Mouse (Mus musculus) hindbrain, embryonic 11.5 days (tissue): ENCODE results near the gene Csrp1. TPM values are rescaled to one million over a fixed set of nuclear protein-coding genes. Genes with fewer than 3 reads are reported as not detected.

Experiments
- ATAC-seq: fragments of 200-750 bp; cut with Nextera tagmentation; 2 replicates; pipeline ENCODE4 v1.8.0; 2017; ENCODE audit warnings: mild to moderate bottlenecking, moderate TSS enrichment, moderate library complexity; ENCODE audit not compliant: low FRiP score
- DNase-seq: peaks from one replicate; pipeline ENCODE4 v3.0.0-alpha.2; 2015; ENCODE audit warnings: low spot score
- H3K27ac ChIP-seq: fragments of 300-500 bp; sonication (generic); 2 replicates; pipeline ENCODE4 v1.5.1; 2014; ENCODE audit warnings: mild to moderate bottlenecking, low read depth, low read length
- H3K27me3 ChIP-seq: fragments of 300-500 bp; sonication (generic); 2 replicates; pipeline ENCODE4 v1.6.1; 2014; ENCODE audit warnings: mild to moderate bottlenecking, low read length, moderate library complexity, mixed read lengths; ENCODE audit not compliant: control insufficient read depth, insufficient read depth
- H3K36me3 ChIP-seq: fragments of 300-500 bp; sonication (generic); 2 replicates; pipeline ENCODE4 v1.6.1; 2014; ENCODE audit warnings: mild to moderate bottlenecking, low read length, moderate library complexity, mixed read lengths; ENCODE audit not compliant: control insufficient read depth, insufficient read depth
- H3K4me1 ChIP-seq: fragments of 300-500 bp; sonication (generic); replicated peaks from 2 replicates; pipeline ENCODE4 v1.6.1; 2014; ENCODE audit warnings: low read length, mixed read lengths; ENCODE audit not compliant: control insufficient read depth, insufficient read depth
- H3K4me2 ChIP-seq: fragments of 300-500 bp; sonication (generic); replicated peaks from 2 replicates; pipeline ENCODE4 v1.6.1; 2014; ENCODE audit warnings: mild to moderate bottlenecking, low read depth, low read length
- H3K4me3 ChIP-seq: fragments of 300-500 bp; sonication (generic); 2 replicates; pipeline ENCODE4 v1.5.1; 2014; ENCODE audit warnings: low read depth, low read length
- H3K9ac ChIP-seq: fragments of 300-500 bp; sonication (generic); 2 replicates; pipeline ENCODE4 v1.6.1; 2014; ENCODE audit warnings: low read depth, low read length
- H3K9me3 ChIP-seq: fragments of 300-500 bp; sonication (generic); 2 replicates; pipeline ENCODE4 v1.6.1; 2016; ENCODE audit warnings: low read length; ENCODE audit not compliant: control insufficient read depth
- WGBS: fragments of 180-500 bp; shearing (Covaris S2); extraction: QIAGEN DNeasy Blood & Tissue Kit; methylation state at CpG from one replicate; pipeline ENCODE4 v1.1.7; 2014; 5-methylcytosine and 5-hydroxymethylcytosine counted together
- polyA plus RNA-seq: library from polyadenylated mRNA; unstranded; fragments of >200 nt; fragmentation: Nextera tagmentation; extraction: Ambion mirVana; gene quantifications from 2 replicates; pipeline ENCODE4 v1.2.1, GENCODE M21; 2014

Csrp1 gene
- polyA plus RNA-seq, 1 experiment from 2014 or later = 42.8 TPM

DNA sequence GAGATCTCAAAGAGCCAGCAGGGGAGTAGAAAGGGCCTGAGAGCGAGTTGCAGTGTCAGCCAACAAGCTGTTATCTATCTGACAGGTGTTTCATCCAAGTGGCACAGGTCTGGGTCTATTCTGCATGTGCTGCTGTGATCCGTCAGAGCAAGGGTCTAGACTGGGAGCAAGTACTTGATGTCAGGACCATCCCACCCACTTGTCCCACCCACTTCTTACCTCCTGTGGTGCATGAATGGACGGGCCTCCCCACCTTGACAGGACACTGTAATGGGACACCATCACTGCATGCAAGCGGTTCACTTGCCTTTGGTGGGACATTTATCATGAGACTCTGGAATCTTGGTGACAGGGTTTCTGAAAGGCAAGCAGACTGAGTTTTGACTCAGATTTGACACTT, 10.0 kb downstream of the Csrp1 start:
- 21% methylated on average over 4 of the region's 4 CpGs for WGBS
- no peak overlapping the region; the same call in 1 of the 2 replicates for H3K9ac ChIP-seq
- peaks cover 4% of the 10 kb centered on the region; the same call in 1 of the 2 replicates for H3K4me1 ChIP-seq
- peak overlapping the region; percentile 40; the same call in 1 of the 2 replicates for H3K4me3 ChIP-seq
- H3K27me3 ChIP-seq = no peaks in the 10 kb centered on the region
- H3K4me2 ChIP-seq = peak overlapping the region; percentile 79; the same call in 1 of the 2 replicates
- H3K9me3 ChIP-seq = no peaks in the 10 kb centered on the region
- no peaks in the 10 kb centered on the region for H3K36me3 ChIP-seq
- no peak overlapping the region for H3K27ac ChIP-seq
- no peak for DNase-seq
- 0 out of 2 replicates have a peak, but pooled peaks have one; percentile 10 for ATAC-seq

DNA sequence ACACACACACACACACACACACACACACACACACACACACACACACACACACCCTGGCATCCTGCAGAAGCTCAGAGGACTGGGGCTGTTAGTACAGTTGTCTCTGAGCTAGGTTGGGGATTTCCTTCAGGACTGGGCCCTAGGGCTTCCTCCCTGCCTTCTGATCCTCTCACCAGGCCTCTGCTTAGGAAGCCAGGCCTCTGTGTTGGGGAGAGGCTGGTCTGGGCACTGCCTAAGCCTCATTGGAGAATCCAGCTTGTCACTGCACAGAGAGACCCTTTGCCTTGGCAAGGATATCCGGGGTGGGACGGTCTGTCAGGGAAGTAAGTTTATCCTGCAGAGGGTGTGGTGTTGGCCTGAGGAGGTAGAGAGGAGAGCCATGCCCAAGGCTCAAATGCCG, 10.4 kb downstream of the Csrp1 start:
- H3K27ac ChIP-seq = no peak overlapping the region
- H3K9me3 ChIP-seq = no peaks in the 10 kb centered on the region
- H3K9ac ChIP-seq = no peak overlapping the region
- no peaks in the 10 kb centered on the region for H3K36me3 ChIP-seq
- peak overlapping the region; percentile 15; the same call in 1 of the 2 replicates for H3K4me2 ChIP-seq
- no peaks in the 10 kb centered on the region for H3K27me3 ChIP-seq
- ATAC-seq (no peak), DNase-seq (no peak)
- peaks cover 4% of the 10 kb centered on the region; the same call in 1 of the 2 replicates for H3K4me1 ChIP-seq
- 43% methylated on average over 3 of the region's 3 CpGs for WGBS
- no peak overlapping the region for H3K4me3 ChIP-seq

DNA sequence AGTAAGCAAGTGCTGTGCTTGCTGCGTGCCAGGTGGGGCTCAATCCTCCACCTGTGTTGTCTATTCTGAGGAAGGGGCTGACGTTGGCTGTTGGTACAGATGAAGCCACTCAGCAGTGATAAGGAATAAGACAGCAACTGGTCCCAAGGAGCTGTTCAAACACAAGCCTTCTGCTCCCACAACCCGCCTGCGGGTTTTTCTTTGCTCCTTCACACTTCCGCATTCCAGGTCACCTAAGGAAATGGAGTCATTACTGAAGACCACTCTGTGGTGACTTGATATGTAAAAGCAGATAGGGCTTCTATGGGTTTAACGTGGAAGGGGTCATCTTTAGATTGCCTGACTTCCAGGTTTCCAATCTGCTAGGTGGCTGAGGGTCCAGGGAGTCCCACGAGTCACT, 11.5 kb downstream of the Csrp1 start:
- no peaks in the 10 kb centered on the region for H3K27me3 ChIP-seq
- no peak overlapping the region for H3K27ac ChIP-seq
- ATAC-seq (no peak), DNase-seq (no peak)
- no peaks in the 10 kb centered on the region for H3K36me3 ChIP-seq
- no peak overlapping the region for H3K9ac ChIP-seq
- H3K4me3 ChIP-seq = no peak overlapping the region
- peaks cover 4% of the 10 kb centered on the region; the same call in 1 of the 2 replicates for H3K4me1 ChIP-seq
- WGBS = 65% methylated on average over 7 of the region's 7 CpGs
- H3K4me2 ChIP-seq = no peak overlapping the region
- no peaks in the 10 kb centered on the region for H3K9me3 ChIP-seq

DNA sequence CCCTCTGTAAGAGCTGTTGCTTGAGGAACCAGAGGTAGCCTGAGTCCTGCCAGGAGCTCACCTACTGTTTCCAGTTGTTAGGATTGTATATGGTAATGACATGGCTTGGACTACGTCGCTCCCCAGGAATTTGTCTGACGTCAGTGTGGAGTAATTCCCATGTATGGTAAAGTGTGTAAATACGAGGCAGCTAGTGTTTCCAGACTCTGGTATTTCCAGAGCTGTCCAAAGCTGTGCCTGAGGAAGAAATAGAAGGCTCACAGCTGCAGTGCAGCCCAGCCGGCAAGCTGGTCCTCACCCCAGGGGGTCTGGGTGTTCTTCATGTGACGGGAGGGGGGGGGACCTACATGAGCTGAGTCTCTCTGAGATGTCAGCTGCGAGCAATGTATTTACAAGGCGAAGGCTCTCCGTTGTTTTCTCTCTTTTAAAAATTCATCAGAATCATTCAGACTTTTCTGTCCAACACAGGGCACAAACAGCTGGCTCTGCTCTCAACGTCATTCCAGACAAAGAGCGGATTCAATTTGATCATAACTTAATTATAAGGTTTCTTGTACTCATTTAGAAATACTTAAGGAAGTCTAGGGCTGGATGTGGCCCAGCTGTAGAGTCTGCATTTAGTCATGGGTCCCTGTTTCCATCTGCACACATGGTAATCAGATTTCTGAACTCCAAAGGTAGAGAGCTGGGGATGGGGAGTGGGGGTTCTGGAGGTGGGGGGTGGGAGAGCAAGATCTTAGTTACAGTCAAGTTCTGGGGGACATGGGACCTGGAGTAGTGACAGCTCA, 12.2 kb downstream of the Csrp1 start:
- H3K9ac ChIP-seq = no peak overlapping the region
- DNase-seq = no peak
- peaks cover 4% of the 10 kb centered on the region; the same call in 1 of the 2 replicates for H3K4me1 ChIP-seq
- H3K4me3 ChIP-seq = no peak overlapping the region
- 44% methylated on average over 11 of the region's 11 CpGs for WGBS
- no peak for ATAC-seq
- no peak overlapping the region for H3K27ac ChIP-seq
- no peaks in the 10 kb centered on the region for H3K36me3 ChIP-seq
- no peaks in the 10 kb centered on the region for H3K9me3 ChIP-seq
- H3K27me3 ChIP-seq = no peaks in the 10 kb centered on the region
- H3K4me2 ChIP-seq = no peak overlapping the region

- no peak overlapping the region for H3K4me3 ChIP-seq
- 34% methylated on average over 5 of the region's 7 CpGs for WGBS
- DNase-seq (no peak), ATAC-seq (peak; percentile 26; the same call in 1 of the 2 replicates)
- no peaks in the 10 kb centered on the region for H3K36me3 ChIP-seq
- H3K4me1 ChIP-seq = peaks cover 6% of the 10 kb centered on the region
- H3K27me3 ChIP-seq = no peaks in the 10 kb centered on the region
- H3K4me2 ChIP-seq = no peak overlapping the region
- H3K9ac ChIP-seq = no peak overlapping the region
- no peaks in the 10 kb centered on the region for H3K9me3 ChIP-seq
- H3K27ac ChIP-seq = no peak overlapping the region
Observed at GRCm38 (mm10) chr1:135734225-135734937, 14.5 kb downstream of the Csrp1 start.

DNA sequence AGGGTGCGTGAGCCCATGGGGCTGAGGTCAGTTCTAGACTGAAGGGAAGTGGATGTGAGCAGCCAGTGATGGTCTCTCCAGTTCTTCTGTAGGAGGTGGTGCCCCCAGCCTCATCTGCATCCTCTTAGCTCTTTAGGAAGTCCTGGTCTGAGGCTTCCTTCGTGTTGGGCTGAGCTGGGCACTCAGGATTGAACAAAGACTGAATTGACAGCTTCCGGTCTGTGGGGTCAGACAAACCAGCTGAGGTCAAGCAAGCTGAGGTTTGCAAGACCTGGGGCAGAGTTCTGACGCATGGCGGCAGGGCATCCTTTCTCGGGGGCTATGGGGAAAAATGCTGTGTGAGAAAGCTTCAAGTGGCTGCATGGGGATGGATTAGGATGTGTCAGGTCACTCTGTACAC, 15.6 kb downstream of the Csrp1 start:
- Histone ChIP-seq H3K4me3 (no peak overlapping the region), H3K36me3 (no peaks in the 10 kb centered on the region), H3K4me2 (no peak overlapping the region), H3K4me1 (peaks cover 5% of the 10 kb centered on the region), H3K27ac (no peak overlapping the region), H3K27me3 (no peaks in the 10 kb centered on the region), H3K9me3 (no peaks in the 10 kb centered on the region), H3K9ac (no peak overlapping the region)
- DNase-seq = no peak
- 19% methylated on average over 6 of the region's 6 CpGs for WGBS
- no peak for ATAC-seq

DNA sequence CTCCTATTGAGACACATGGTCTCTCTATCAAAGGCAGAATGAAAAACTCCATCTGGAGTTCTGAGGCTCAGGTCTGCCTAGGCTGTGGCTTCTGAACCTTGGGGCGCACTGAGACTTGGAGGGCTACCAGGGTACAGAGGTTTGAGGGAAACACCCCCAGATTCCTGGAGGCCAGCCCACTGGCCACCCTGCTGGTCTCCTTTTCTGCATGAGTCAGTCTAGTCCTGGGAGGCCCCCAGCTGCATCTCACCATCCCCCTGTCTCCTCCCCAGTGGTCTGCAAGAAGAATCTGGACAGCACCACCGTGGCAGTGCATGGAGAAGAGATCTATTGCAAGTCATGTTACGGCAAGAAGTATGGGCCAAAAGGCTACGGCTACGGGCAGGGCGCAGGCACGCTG, 25.1 kb downstream of the Csrp1 start:
- Histone ChIP-seq H3K4me1 (peaks cover 4% of the 10 kb centered on the region; the same call in 1 of the 2 replicates), H3K9ac (no peak overlapping the region), H3K27me3 (no peaks in the 10 kb centered on the region), H3K36me3 (no peaks in the 10 kb centered on the region), H3K27ac (no peak overlapping the region), H3K4me2 (no peak overlapping the region), H3K4me3 (no peak overlapping the region), H3K9me3 (no peaks in the 10 kb centered on the region)
- WGBS = 88% methylated on average over 7 of the region's 7 CpGs
- ATAC-seq = no peak
- no peak for DNase-seq

GRCm38 (mm10) chr1:135746248-135746647, 26.4 kb downstream of the Csrp1 start:
- Histone ChIP-seq H3K36me3 (no peaks in the 10 kb centered on the region), H3K27me3 (no peaks in the 10 kb centered on the region), H3K9me3 (no peaks in the 10 kb centered on the region), H3K4me3 (no peak overlapping the region), H3K9ac (no peak overlapping the region), H3K4me1 (0 out of 2 replicates have a peak, but pooled peaks cover under 1% of the 10 kb centered on the region), H3K27ac (no peak overlapping the region), H3K4me2 (no peak overlapping the region)
- ATAC-seq (no peak), DNase-seq (no peak)
- 85% methylated on average over 4 of the region's 4 CpGs for WGBS
